Mouse (Mus musculus) C2C12 (cell line): ENCODE data around the gene Zbtb9. TPM values are rescaled to one million over a fixed set of nuclear protein-coding genes. Genes with fewer than 3 reads are reported as not detected.

Experiments
- H3K27me3 ChIP-seq: one replicate; pipeline ENCODE4 v1.6.1; 2011; ENCODE audit not compliant: control insufficient read depth, insufficient read depth, insufficient read length
- H3K36me3 ChIP-seq: one replicate; pipeline ENCODE4 v1.6.1; 2011; ENCODE audit not compliant: control insufficient read depth, insufficient read depth
- H3K4me3 ChIP-seq: one replicate; pipeline ENCODE4 v1.5.1; 2011; ENCODE audit warnings: mild to moderate bottlenecking, control low read depth; ENCODE audit not compliant: poor library complexity, insufficient read depth, severe bottlenecking
- H3K79me2 ChIP-seq: one replicate; pipeline ENCODE4 v1.6.1; 2011; ENCODE audit not compliant: control insufficient read depth, insufficient read depth
- H3K79me3 ChIP-seq: one replicate; pipeline ENCODE4 v1.6.1; 2011; ENCODE audit warnings: low read depth, control low read depth
- H3ac ChIP-seq: one replicate; pipeline ENCODE3; 2011; ENCODE audit warnings: low read depth; ENCODE audit not compliant: control insufficient read depth, insufficient read length
- CEBPB ChIP-seq: IDR thresholded peaks from one replicate; pipeline ENCODE4 v1.6.1; 2011; ENCODE audit warnings: low read depth, mild to moderate bottlenecking, control low read depth, moderate library complexity
- CTCF ChIP-seq: IDR thresholded peaks from one replicate; pipeline ENCODE4 v1.5.1; 2011; ENCODE audit not compliant: control insufficient read depth, insufficient read depth, insufficient read length
- FOSL1 ChIP-seq: IDR thresholded peaks from one replicate; pipeline ENCODE4 v1.8.0; 2011; ENCODE audit warnings: mild to moderate bottlenecking, low read length; ENCODE audit not compliant: poor library complexity, insufficient read depth, severe bottlenecking
- MAX ChIP-seq: IDR thresholded peaks from one replicate; pipeline ENCODE4 v1.6.1; 2011; ENCODE audit warnings: mild to moderate bottlenecking, control low read depth
- MYOD1 ChIP-seq: IDR thresholded peaks from one replicate; pipeline ENCODE4 v1.6.1; 2011; ENCODE audit warnings: low read depth; ENCODE audit not compliant: control insufficient read depth, insufficient read length
- MYOG ChIP-seq: IDR thresholded peaks from one replicate; pipeline ENCODE4 v1.6.1; 2011; ENCODE audit not compliant: control insufficient read depth, insufficient read length; ENCODE audit errors: extremely low read depth
- USF1 ChIP-seq: IDR thresholded peaks from one replicate; pipeline ENCODE4 v1.6.1; 2011; ENCODE audit warnings: low read depth, mild to moderate bottlenecking, control low read depth, moderate library complexity
- polyA plus RNA-seq: library from polyadenylated mRNA; unstranded; fragments of >200 nt; fragmentation: generic; extraction: Trizol; gene quantifications from one replicate; pipeline ENCODE4 v1.2.1, GENCODE M21; 2012; ENCODE audit warnings: missing spikeins

Gene Zbtb9
- polyA plus RNA-seq, 1 experiment, result 6.8 TPM

- Histone ChIP-seq H3ac (no peak overlapping the region), H3K79me2 (no peaks in the 10 kb centered on the region), H3K4me3 (no peak overlapping the region), H3K79me3 (no peaks in the 10 kb centered on the region), H3K36me3 (no peaks in the 10 kb centered on the region), H3K27me3 (no peaks in the 10 kb centered on the region)
- TF ChIP-seq USF1 (no peak), MAX (no peak), FOSL1 (no peak), MYOD1 (no peak), CTCF (no peak), MYOG (no peak), CEBPB (no peak)
These were observed 19.2 kb upstream of the Zbtb9 start for GRCm38 (mm10) chr17:26953726-26954125.

- Histone ChIP-seq H3ac (no peak overlapping the region), H3K36me3 (no peaks in the 10 kb centered on the region), H3K4me3 (no peak overlapping the region), H3K79me2 (no peaks in the 10 kb centered on the region), H3K27me3 (no peaks in the 10 kb centered on the region), H3K79me3 (no peaks in the 10 kb centered on the region)
- TF ChIP-seq MYOG (no peak), USF1 (peak; percentile 59)
These were observed 16.7 kb upstream of the Zbtb9 start for GRCm38 (mm10) chr17:26956309-26956708.

DNA sequence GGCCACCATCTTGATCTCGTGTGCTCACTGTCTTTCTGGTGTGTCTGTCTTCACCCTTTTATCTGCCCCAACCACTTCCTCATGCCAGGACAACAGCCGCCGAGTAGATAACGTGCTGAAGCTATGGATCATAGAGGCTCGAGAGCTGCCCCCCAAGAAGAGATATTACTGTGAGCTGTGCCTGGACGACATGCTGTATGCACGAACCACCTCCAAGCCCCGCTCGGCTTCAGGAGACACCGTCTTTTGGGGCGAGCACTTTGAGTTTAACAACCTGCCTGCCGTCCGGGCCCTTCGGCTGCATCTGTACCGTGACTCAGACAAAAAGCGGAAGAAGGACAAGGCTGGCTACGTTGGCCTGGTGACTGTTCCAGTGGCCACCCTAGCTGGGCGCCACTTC lies 16.1 kb upstream of the Zbtb9 start:
- H3K79me2 ChIP-seq, result no peaks in the 10 kb centered on the region
- TF ChIP-seq CTCF, result no peak
- TF ChIP-seq CEBPB, result no peak
- no peak overlapping the region for H3ac ChIP-seq
- no peaks in the 10 kb centered on the region for H3K36me3 ChIP-seq
- no peaks in the 10 kb centered on the region for H3K27me3 ChIP-seq
- no peak overlapping the region for H3K4me3 ChIP-seq
- H3K79me3 ChIP-seq, result no peaks in the 10 kb centered on the region

DNA sequence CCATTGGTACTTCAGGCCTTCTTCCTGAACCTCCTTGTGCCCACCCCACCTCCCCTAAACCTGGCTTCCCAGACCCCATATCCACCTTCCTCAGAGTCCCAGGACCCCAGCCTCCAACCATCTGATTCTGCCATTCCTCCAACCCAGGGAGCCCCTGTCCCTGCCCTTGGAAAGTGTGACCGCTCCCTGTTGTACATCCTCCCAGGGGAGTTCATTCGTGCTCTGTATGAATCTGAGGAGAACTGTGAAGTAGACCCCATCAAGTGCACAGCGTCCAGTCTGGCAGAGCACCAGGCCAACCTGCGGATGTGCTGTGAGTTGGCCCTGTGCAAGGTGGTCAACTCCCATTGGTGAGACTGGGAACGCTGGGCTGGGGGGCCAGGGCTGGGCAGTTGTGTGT lies 15.1 kb upstream of the Zbtb9 start:
- Histone ChIP-seq H3K79me3 (no peaks in the 10 kb centered on the region), H3K4me3 (no peak overlapping the region), H3K79me2 (no peaks in the 10 kb centered on the region), H3K27me3 (no peaks in the 10 kb centered on the region), H3ac (no peak overlapping the region), H3K36me3 (no peaks in the 10 kb centered on the region)
- TF ChIP-seq USF1, result no peak
- no peak for TF ChIP-seq FOSL1
- no peak for TF ChIP-seq MAX
- no peak for TF ChIP-seq MYOG
- TF ChIP-seq MYOD1, result no peak
- no peak for TF ChIP-seq CTCF
- no peak for TF ChIP-seq CEBPB

GRCm38 (mm10) chr17:26958880-26959279 lies 14.1 kb upstream of the Zbtb9 start:
- H3K79me3 ChIP-seq, result no peaks in the 10 kb centered on the region
- no peaks in the 10 kb centered on the region for H3K36me3 ChIP-seq
- H3K4me3 ChIP-seq, result no peak overlapping the region
- no peaks in the 10 kb centered on the region for H3K79me2 ChIP-seq
- TF ChIP-seq MAX, result no peak
- no peak for TF ChIP-seq MYOD1
- TF ChIP-seq FOSL1, result no peak
- no peak for TF ChIP-seq USF1
- no peak for TF ChIP-seq CEBPB
- TF ChIP-seq CTCF, result no peak
- no peak for TF ChIP-seq MYOG
- H3ac ChIP-seq, result no peak overlapping the region
- no peaks in the 10 kb centered on the region for H3K27me3 ChIP-seq

GRCm38 (mm10) chr17:26959815-26960214 lies 13.2 kb upstream of the Zbtb9 start:
- no peaks in the 10 kb centered on the region for H3K27me3 ChIP-seq
- H3K79me2 ChIP-seq, result no peaks in the 10 kb centered on the region
- TF ChIP-seq CTCF (no peak), MYOG (no peak), MAX (no peak), FOSL1 (no peak), CEBPB (no peak), USF1 (no peak), MYOD1 (no peak)
- H3K36me3 ChIP-seq, result no peaks in the 10 kb centered on the region
- no peak overlapping the region for H3K4me3 ChIP-seq
- H3K79me3 ChIP-seq, result no peaks in the 10 kb centered on the region
- no peak overlapping the region for H3ac ChIP-seq
